Mouse (Mus musculus): ENCODE data around the gene D430019H16Rik.

DNA sequence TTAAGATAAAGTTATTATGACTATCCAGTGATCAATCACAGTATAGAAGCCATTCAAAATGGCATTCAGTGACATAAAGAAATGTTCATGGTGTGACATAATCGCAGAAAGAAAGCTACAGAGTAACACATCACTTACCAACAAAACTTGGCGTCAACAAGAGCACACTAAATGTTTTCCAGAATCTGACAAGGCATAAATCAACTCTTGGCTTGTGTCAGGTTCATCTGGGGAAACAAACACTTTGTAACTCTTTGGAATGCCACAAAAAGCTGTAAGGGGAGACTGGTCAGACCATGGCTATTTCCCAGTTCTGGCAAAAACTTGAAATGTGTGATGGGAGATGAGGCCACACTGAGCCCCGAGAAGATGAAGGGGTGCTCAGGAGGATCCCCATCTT is 72.5 kb downstream of the D430019H16Rik start:
- TF ChIP-seq GATA1 (IDR thresholded peaks at IDR 0.05; ENCODE audit: borderline replicate concordance, low read length) (no peak), CTCF (IDR thresholded peaks at IDR 0.05; ENCODE audit: low read depth, low read length) (no peak), TAL1 (conservative IDR thresholded peaks at IDR 0.05; ENCODE audit: low read depth, low read length) (no peak), GATA2 (IDR thresholded peaks at IDR 0.05; ENCODE audit: borderline replicate concordance, low read depth, low read length) (no peak)
